Mouse (Mus musculus): ENCODE results near the gene Ctxn2.

Gene Ctxn2

DNA sequence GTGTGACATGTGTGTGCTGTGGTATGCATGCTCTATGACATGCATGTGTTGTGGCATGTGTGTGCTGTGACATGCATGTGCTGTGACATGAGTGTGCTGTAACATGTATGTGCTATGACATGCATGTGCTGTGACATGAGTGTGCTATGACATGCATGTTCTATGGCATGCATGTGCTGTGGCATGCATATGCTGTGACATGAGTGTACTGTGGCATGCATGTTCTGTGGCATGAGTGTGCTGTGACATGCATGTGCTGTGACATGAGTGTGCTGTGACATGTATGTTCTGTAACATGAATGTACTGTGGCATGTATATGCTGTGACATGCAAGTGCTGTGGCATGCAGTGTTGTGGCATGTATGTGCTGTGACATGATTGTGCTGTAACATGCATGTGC, 56.4 kb downstream of the Ctxn2 start:
- no peak for DNase-seq (ENCODE audit: extremely low spot score, low spot score)

DNA sequence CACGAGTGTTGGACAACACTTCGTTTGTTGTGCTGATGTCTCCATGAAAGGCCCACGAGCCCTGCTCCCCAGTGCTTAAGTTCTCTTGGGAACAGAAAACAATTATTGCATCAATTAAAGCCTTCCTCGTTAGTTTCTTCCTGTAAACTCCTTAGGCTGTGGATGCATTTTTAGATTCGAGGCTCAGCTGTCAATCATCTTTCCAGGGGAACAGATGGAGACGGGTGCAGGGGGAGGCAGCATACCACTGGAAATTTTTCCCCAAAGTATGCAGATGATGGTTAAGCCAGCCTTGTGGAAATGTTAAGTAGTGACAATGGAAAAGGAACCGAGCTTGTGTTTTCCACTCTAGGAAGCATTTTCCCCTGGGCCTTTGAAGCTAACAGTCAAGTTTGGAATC, 60.3 kb downstream of the Ctxn2 start:
- no peak for DNase-seq (ENCODE audit: extremely low spot score, low spot score)

Measured in neural tube, embryonic 10.5 days (tissue).